Mouse (Mus musculus): Measurements from ENCODE around the gene Efcab6. TPM values are rescaled to one million over a fixed set of nuclear protein-coding genes. Genes with fewer than 3 reads are reported as not detected.
"Not testable (repeated sequence)": the region's sequence is repeated elsewhere in the genome, so short reads cannot be mapped to it uniquely, and the experiment has no call there.

Gene Efcab6
- total RNA-seq, 1 experiment, result 0.76 TPM

- H3K4me1 ChIP-seq (ENCODE audit: control insufficient read depth in 2 of 2, insufficient read depth in 2 of 2, low read length in 2 of 2, poor library complexity in 1 of 2), result peaks cover 0 to 7% of the 10 kb centered on the region in 2 experiments; a peak in 2 of 4 replicates
- no peak within 1 kb of the TSS for H3K27ac ChIP-seq (ENCODE audit: insufficient read depth, low read depth, low read length, poor library complexity, severe bottlenecking)
- in situ Hi-C loops (cut with MboI; ENCODE audit: low sequenced_read_pairs in 2 of 2, unreplicated experiment in 2 of 2), result no loop called here
- DNase-seq (ENCODE audit: low read depth, low spot score), result no peak
- peak within 1 kb of the TSS; percentile 79 for H3K9ac ChIP-seq (ENCODE audit: insufficient read depth, low read depth, low read length, poor library complexity, severe bottlenecking)
- H3K4me3 ChIP-seq (ENCODE audit: insufficient read depth in 1 of 2, low read depth in 1 of 2, low read length in 2 of 2, poor library complexity in 1 of 2, severe bottlenecking in 1 of 2), result peak within 1 kb of the TSS; percentile 81 to 89
- TF ChIP-seq HCFC1 (IDR thresholded peaks at IDR 0.05; ENCODE audit: borderline replicate concordance, insufficient read depth, low read length) (no peak), MAFK (IDR thresholded peaks at IDR 0.05; ENCODE audit: insufficient read depth, low read depth, low read length) (no peak), CHD2 (IDR thresholded peaks at IDR 0.05; ENCODE audit: low read depth, low read length) (no peak), ZNF384 (IDR thresholded peaks at IDR 0.05; ENCODE audit: low read depth, low read length) (no peak)
- H3K9me3 ChIP-seq (ENCODE audit: control insufficient read depth, insufficient read depth, low read depth, low read length), result no peaks in the 10 kb centered on the region
- H3K36me3 ChIP-seq (ENCODE audit: control insufficient read depth, insufficient read depth, low read length, poor library complexity, severe bottlenecking), result no peaks in the 10 kb centered on the region; the same call in 1 of the 2 replicates
Observed at GRCm38 (mm10) chr15:84105105-84105923, 40.1 kb upstream of the Efcab6 start, which contains the start of gene Sult4a1. Gene Sult4a1 (minus strand): TSS chr15:84105754.

- H3K9ac ChIP-seq (ENCODE audit: insufficient read depth, low read depth, low read length, poor library complexity, severe bottlenecking), result no peak overlapping the region
- no peaks in the 10 kb centered on the region for H3K9me3 ChIP-seq (ENCODE audit: control insufficient read depth, insufficient read depth, low read depth, low read length)
- no peaks in the 10 kb centered on the region; the same call in 1 of the 2 replicates for H3K36me3 ChIP-seq (ENCODE audit: control insufficient read depth, insufficient read depth, low read length, poor library complexity, severe bottlenecking)
- in situ Hi-C loops (cut with MboI; ENCODE audit: low sequenced_read_pairs in 2 of 2, unreplicated experiment in 2 of 2), result no loop called here
- DNase-seq (ENCODE audit: low read depth, low spot score), result no peak
- peaks cover 0 to 7% of the 10 kb centered on the region in 2 experiments; a peak in 2 of 4 replicates for H3K4me1 ChIP-seq (ENCODE audit: control insufficient read depth in 2 of 2, insufficient read depth in 2 of 2, low read length in 2 of 2, poor library complexity in 1 of 2)
- H3K27ac ChIP-seq (ENCODE audit: insufficient read depth, low read depth, low read length, poor library complexity, severe bottlenecking), result no peak overlapping the region
- TF ChIP-seq ZC3H11A (IDR thresholded peaks at IDR 0.05; ENCODE audit: borderline replicate concordance, low read depth, low read length) (no peak), MAFK (IDR thresholded peaks at IDR 0.05; ENCODE audit: insufficient read depth, low read depth, low read length) (no peak), ZNF384 (IDR thresholded peaks at IDR 0.05; ENCODE audit: low read depth, low read length) (no peak), CHD2 (IDR thresholded peaks at IDR 0.05; ENCODE audit: low read depth, low read length) (no peak), HCFC1 (IDR thresholded peaks at IDR 0.05; ENCODE audit: borderline replicate concordance, insufficient read depth, low read length) (no peak)
- H3K4me3 ChIP-seq (ENCODE audit: insufficient read depth in 1 of 2, low read depth in 1 of 2, low read length in 2 of 2, poor library complexity in 1 of 2, severe bottlenecking in 1 of 2), result peak overlapping the region; percentile 81 to 89
Observed at GRCm38 (mm10) chr15:84104626-84105025, 39.4 kb upstream of the Efcab6 start.

GRCm38 (mm10) chr15:84097536-84097935 lies 32.4 kb upstream of the Efcab6 start:
- H3K9me3 ChIP-seq (ENCODE audit: control insufficient read depth, insufficient read depth, low read depth, low read length); DNase-seq (ENCODE audit: low read depth, low spot score); H3K4me1 ChIP-seq (ENCODE audit: control insufficient read depth in 2 of 2, insufficient read depth in 2 of 2, low read length in 2 of 2, poor library complexity in 1 of 2); H3K27ac ChIP-seq (ENCODE audit: insufficient read depth, low read depth, low read length, poor library complexity, severe bottlenecking); H3K4me3 ChIP-seq (ENCODE audit: insufficient read depth in 1 of 2, low read depth in 1 of 2, low read length in 2 of 2, poor library complexity in 1 of 2, severe bottlenecking in 1 of 2); H3K36me3 ChIP-seq (ENCODE audit: control insufficient read depth, insufficient read depth, low read length, poor library complexity, severe bottlenecking); H3K9ac ChIP-seq (ENCODE audit: insufficient read depth, low read depth, low read length, poor library complexity, severe bottlenecking); in situ Hi-C loops (cut with MboI; ENCODE audit: low sequenced_read_pairs in 2 of 2, unreplicated experiment in 2 of 2): not testable (repeated sequence)

- H3K36me3 ChIP-seq (ENCODE audit: control insufficient read depth, insufficient read depth, low read length, poor library complexity, severe bottlenecking), result no peaks in the 10 kb centered on the region
- H3K9me3 ChIP-seq (ENCODE audit: control insufficient read depth, insufficient read depth, low read depth, low read length), result no peaks in the 10 kb centered on the region
- no peaks in the 10 kb centered on the region for H3K4me1 ChIP-seq (ENCODE audit: control insufficient read depth in 2 of 2, insufficient read depth in 2 of 2, low read length in 2 of 2, poor library complexity in 1 of 2)
- H3K9ac ChIP-seq (ENCODE audit: insufficient read depth, low read depth, low read length, poor library complexity, severe bottlenecking), result no peak overlapping the region
- no peak overlapping the region for H3K4me3 ChIP-seq (ENCODE audit: insufficient read depth in 1 of 2, low read depth in 1 of 2, low read length in 2 of 2, poor library complexity in 1 of 2, severe bottlenecking in 1 of 2)
- no peak overlapping the region for H3K27ac ChIP-seq (ENCODE audit: insufficient read depth, low read depth, low read length, poor library complexity, severe bottlenecking)
- no peak for DNase-seq (ENCODE audit: low read depth, low spot score)
- TF ChIP-seq MAFK (IDR thresholded peaks at IDR 0.05; ENCODE audit: insufficient read depth, low read depth, low read length), result no peak
- no peak for TF ChIP-seq CHD2 (IDR thresholded peaks at IDR 0.05; ENCODE audit: low read depth, low read length)
- TF ChIP-seq HCFC1 (IDR thresholded peaks at IDR 0.05; ENCODE audit: borderline replicate concordance, insufficient read depth, low read length), result no peak
- no peak for TF ChIP-seq ZNF384 (IDR thresholded peaks at IDR 0.05; ENCODE audit: low read depth, low read length)
- TF ChIP-seq ZC3H11A (IDR thresholded peaks at IDR 0.05; ENCODE audit: borderline replicate concordance, low read depth, low read length), result no peak
- in situ Hi-C loops (cut with MboI; ENCODE audit: low sequenced_read_pairs in 2 of 2, unreplicated experiment in 2 of 2), result no loop called here
Observed at GRCm38 (mm10) chr15:84096051-84096450, 30.9 kb upstream of the Efcab6 start.

Data from ES-E14 (cell line).